Mouse (Mus musculus): ENCODE data around the gene Sspn. TPM values are rescaled to one million over a fixed set of nuclear protein-coding genes. Genes with fewer than 3 reads are reported as not detected.

Sspn gene
- polyA plus RNA-seq, 1 experiment, result not detected

- no peak for TF ChIP-seq GATA1 (IDR thresholded peaks at IDR 0.05; ENCODE audit: low read length)
Observed at GRCm38 (mm10) chr6:145910469-145911426, 20.7 kb upstream of the Sspn start.

GRCm38 (mm10) chr6:145912232-145912631, 19.2 kb upstream of the Sspn start:
- no peak for TF ChIP-seq GATA1 (IDR thresholded peaks at IDR 0.05; ENCODE audit: low read length)

GRCm38 (mm10) chr6:145915435-145915834, 16.0 kb upstream of the Sspn start:
- no peak for TF ChIP-seq GATA1 (IDR thresholded peaks at IDR 0.05; ENCODE audit: low read length)

- no peak for TF ChIP-seq GATA1 (IDR thresholded peaks at IDR 0.05; ENCODE audit: low read length)
Observed at GRCm38 (mm10) chr6:145916401-145916800, 15.0 kb upstream of the Sspn start.

GRCm38 (mm10) chr6:145918236-145918635, 13.2 kb upstream of the Sspn start:
- TF ChIP-seq GATA1 (IDR thresholded peaks at IDR 0.05; ENCODE audit: low read length), result no peak

- no peak for TF ChIP-seq GATA1 (IDR thresholded peaks at IDR 0.05; ENCODE audit: low read length)
Observed at GRCm38 (mm10) chr6:145923594-145923993, 7.8 kb upstream of the Sspn start.

GRCm38 (mm10) chr6:145934001-145934696, 2.7 kb downstream of the Sspn start:
- TF ChIP-seq GATA1 (IDR thresholded peaks at IDR 0.05; ENCODE audit: low read length), result no peak

GRCm38 (mm10) chr6:145934697-145935240, 3.3 kb downstream of the Sspn start:
- no peak for TF ChIP-seq GATA1 (IDR thresholded peaks at IDR 0.05; ENCODE audit: low read length)

GRCm38 (mm10) chr6:145935912-145936311, 4.5 kb downstream of the Sspn start:
- no peak for TF ChIP-seq GATA1 (IDR thresholded peaks at IDR 0.05; ENCODE audit: low read length)

- no peak for TF ChIP-seq GATA1 (IDR thresholded peaks at IDR 0.05; ENCODE audit: low read length)
Observed at GRCm38 (mm10) chr6:145936511-145936910, 5.1 kb downstream of the Sspn start.

GRCm38 (mm10) chr6:145940852-145941251, 9.4 kb downstream of the Sspn start:
- no peak for TF ChIP-seq GATA1 (IDR thresholded peaks at IDR 0.05; ENCODE audit: low read length)

- no peak for TF ChIP-seq GATA1 (IDR thresholded peaks at IDR 0.05; ENCODE audit: low read length)
Observed at GRCm38 (mm10) chr6:145942263-145942966, 11.0 kb downstream of the Sspn start.

GRCm38 (mm10) chr6:145943414-145943813, 12.0 kb downstream of the Sspn start:
- TF ChIP-seq GATA1 (IDR thresholded peaks at IDR 0.05; ENCODE audit: low read length), result no peak

- no peak for TF ChIP-seq GATA1 (IDR thresholded peaks at IDR 0.05; ENCODE audit: low read length)
Observed at GRCm38 (mm10) chr6:145945700-145946344, 14.4 kb downstream of the Sspn start.

GRCm38 (mm10) chr6:145949049-145949448, 17.6 kb downstream of the Sspn start:
- TF ChIP-seq GATA1 (IDR thresholded peaks at IDR 0.05; ENCODE audit: low read length), result no peak

All from G1E-ER4 (cell line).